Mouse (Mus musculus) embryonic fibroblast, embryonic 13.5 days (primary cell): ENCODE data around the gene Lamc2.

Source experiments
- CTCF ChIP-seq: IDR thresholded peaks from 2 replicates; pipeline ENCODE4 v1.5.1; 2011; ENCODE audit warnings: mild to moderate bottlenecking, control low read depth, low read length, moderate library complexity, borderline replicate concordance; ENCODE audit not compliant: insufficient read depth
- POLR2A ChIP-seq: IDR thresholded peaks from 2 replicates; pipeline ENCODE4 v1.6.1; 2011; ENCODE audit warnings: low read depth, mild to moderate bottlenecking, control low read depth, low read length, moderate library complexity

GRCm38 (mm10) chr1:153145791-153146190 lies 40.5 kb downstream of the Lamc2 start:
- TF ChIP-seq CTCF: no peak
- TF ChIP-seq POLR2A: no peak
